Mouse (Mus musculus): Measurements from ENCODE around the gene Opa3. TPM values are rescaled to one million over a fixed set of nuclear protein-coding genes. Genes with fewer than 3 reads are reported as not detected.

The Opa3 gene
- polyA plus RNA-seq (2012; rRNA removed; ENCODE audit: low replicate concordance) = 24.2 and 25.9 TPM in 2 replicates

GRCm38 (mm10) chr7:19227883-19228792 is at the start of gene Opa3:
Gene Opa3, plus strand, starts transcription at chr7:19228334.

GRCm38 (mm10) chr7:19211996-19212755 is 16.0 kb upstream of the Opa3 start, which contains the start of gene Gpr4:
Gene Gpr4, plus strand, starts transcription at chr7:19212538.

GRCm38 (mm10) chr7:19271238-19272172 is 43.4 kb downstream of the Opa3 start, which contains the start of gene Vasp:
Gene Vasp, minus strand, starts transcription at chr7:19271817.

GRCm38 (mm10) chr7:19279581-19280114 is 51.5 kb downstream of the Opa3 start, which contains the start of gene Ppm1n:
Gene Ppm1n, minus strand, starts transcription at chr7:19280064.

GRCm38 (mm10) chr7:19282385-19282784 is 54.3 kb downstream of the Opa3 start, which contains the start of gene Rtn2:
Gene Rtn2, plus strand, starts transcription at chr7:19282624.

Other genes starting within 250 kb of the Opa3 start
- gene Nanos2, start 240.9 kb upstream of the Opa3 start, polyA plus RNA-seq (2012; rRNA removed; ENCODE audit: low replicate concordance) = not detected in 2 replicates
- gene Mypop, start 237.1 kb upstream of the Opa3 start, polyA plus RNA-seq (2012; rRNA removed; ENCODE audit: low replicate concordance) = 3.6 and 3.9 TPM in 2 replicates
- gene Irf2bp1, start 224.3 kb upstream of the Opa3 start, polyA plus RNA-seq (2012; rRNA removed; ENCODE audit: low replicate concordance) = 23.6 and 38.4 TPM in 2 replicates
- 18.5 and 24.2 TPM in 2 replicates for gene Foxa3, start 204.8 kb upstream of the Opa3 start, polyA plus RNA-seq (2012; rRNA removed; ENCODE audit: low replicate concordance)
- 66.3 and 76.2 TPM in 2 replicates for gene Sympk, start 204.0 kb upstream of the Opa3 start, polyA plus RNA-seq (2012; rRNA removed; ENCODE audit: low replicate concordance)
- gene Rsph6a, start 173.6 kb upstream of the Opa3 start, polyA plus RNA-seq (2012; rRNA removed; ENCODE audit: low replicate concordance) = 0.05 TPM in 1 of 2 replicates, not detected in the other
- gene Dmwd, start 152.1 kb upstream of the Opa3 start, polyA plus RNA-seq (2012; rRNA removed; ENCODE audit: low replicate concordance) = 16.6 and 18.3 TPM in 2 replicates
- gene Dmpk, start 144.5 kb upstream of the Opa3 start, polyA plus RNA-seq (2012; rRNA removed; ENCODE audit: low replicate concordance) = 422 and 649 TPM in 2 replicates
- 15.0 and 23.1 TPM in 2 replicates for gene Six5, start 133.7 kb upstream of the Opa3 start, polyA plus RNA-seq (2012; rRNA removed; ENCODE audit: low replicate concordance)
- gene Gm4969, start 110.0 kb upstream of the Opa3 start, polyA plus RNA-seq (2012; rRNA removed; ENCODE audit: low replicate concordance) = not detected in 2 replicates
- 8.6 and 15.0 TPM in 2 replicates for gene Fbxo46, start 108.5 kb upstream of the Opa3 start, polyA plus RNA-seq (2012; rRNA removed; ENCODE audit: low replicate concordance)
- gene Qpctl, start 79.0 kb upstream of the Opa3 start, polyA plus RNA-seq (2012; rRNA removed; ENCODE audit: low replicate concordance) = 6.5 and 11.2 TPM in 2 replicates
- gene Snrpd2, start 78.6 kb upstream of the Opa3 start, polyA plus RNA-seq (2012; rRNA removed; ENCODE audit: low replicate concordance) = 6.2 and 7.1 TPM in 2 replicates
- 0.63 and 0.77 TPM in 2 replicates for gene Gipr, start 62.2 kb upstream of the Opa3 start, polyA plus RNA-seq (2012; rRNA removed; ENCODE audit: low replicate concordance)
- gene Eml2, start 51.9 kb upstream of the Opa3 start, polyA plus RNA-seq (2012; rRNA removed; ENCODE audit: low replicate concordance) = 20.3 and 22.0 TPM in 2 replicates
- 5.1 and 6.3 TPM in 2 replicates for gene Gpr4, start 15.8 kb upstream of the Opa3 start, polyA plus RNA-seq (2012; rRNA removed; ENCODE audit: low replicate concordance)
- 436 and 468 TPM in 2 replicates for gene Vasp, start 43.5 kb downstream of the Opa3 start, polyA plus RNA-seq (2012; rRNA removed; ENCODE audit: low replicate concordance)
- gene Ppm1n, start 51.7 kb downstream of the Opa3 start, polyA plus RNA-seq (2012; rRNA removed; ENCODE audit: low replicate concordance) = 1.4 and 23.4 TPM in 2 replicates
- 13.4 and 16.6 TPM in 2 replicates for gene Rtn2, start 54.3 kb downstream of the Opa3 start, polyA plus RNA-seq (2012; rRNA removed; ENCODE audit: low replicate concordance)
- 0.99 and 6.4 TPM in 2 replicates for gene Fosb, start 81.7 kb downstream of the Opa3 start, polyA plus RNA-seq (2012; rRNA removed; ENCODE audit: low replicate concordance)
- gene Ercc1, start 116.4 kb downstream of the Opa3 start, polyA plus RNA-seq (2012; rRNA removed; ENCODE audit: low replicate concordance) = 14.9 and 16.2 TPM in 2 replicates
- 1.9 and 5.3 TPM in 2 replicates for gene Cd3eap, start 131.1 kb downstream of the Opa3 start, polyA plus RNA-seq (2012; rRNA removed; ENCODE audit: low replicate concordance)
- 7.7 and 8.8 TPM in 2 replicates for gene Ppp1r13l, start 131.4 kb downstream of the Opa3 start, polyA plus RNA-seq (2012; rRNA removed; ENCODE audit: low replicate concordance)
- 37.5 and 41.5 TPM in 2 replicates for gene Ercc2, start 153.7 kb downstream of the Opa3 start, polyA plus RNA-seq (2012; rRNA removed; ENCODE audit: low replicate concordance)
- 1.2 and 2.1 TPM in 2 replicates for gene Klc3, start 175.8 kb downstream of the Opa3 start, polyA plus RNA-seq (2012; rRNA removed; ENCODE audit: low replicate concordance)
- gene Ckm, start 176.4 kb downstream of the Opa3 start, polyA plus RNA-seq (2012; rRNA removed; ENCODE audit: low replicate concordance) = 51.7 and 59.9 TPM in 2 replicates
- 15.0 and 33.5 TPM in 2 replicates for gene Mark4, start 230.5 kb downstream of the Opa3 start, polyA plus RNA-seq (2012; rRNA removed; ENCODE audit: low replicate concordance)
- gene Exoc3l2, start 235.0 kb downstream of the Opa3 start, polyA plus RNA-seq (2012; rRNA removed; ENCODE audit: low replicate concordance) = 5.1 and 11.1 TPM in 2 replicates

All from duodenum, adult 2 months (tissue).